Mouse (Mus musculus) midbrain, embryonic 10.5 days (tissue): Measurements from ENCODE around the gene Duxf3. TPM values are rescaled to one million over a fixed set of nuclear protein-coding genes. Genes with fewer than 3 reads are reported as not detected.
"Not testable (repeated sequence)": the region's sequence is repeated elsewhere in the genome, so short reads cannot be mapped to it uniquely, and the experiment has no call there.

ENCODE experiments used
- DNase-seq: peaks from one replicate; pipeline ENCODE4 v3.0.0-alpha.2; 2017; ENCODE audit warnings: low spot score
- H3K27ac ChIP-seq: fragments of 300-500 bp; sonication (generic); replicated peaks from 2 replicates; pipeline ENCODE4 v1.5.1; 2016; ENCODE audit warnings: mild to moderate bottlenecking
- H3K27me3 ChIP-seq: fragments of 300-500 bp; sonication (generic); 2 replicates; pipeline ENCODE4 v1.6.1; 2016; ENCODE audit warnings: low read depth, mild to moderate bottlenecking; ENCODE audit not compliant: poor library complexity, severe bottlenecking
- H3K36me3 ChIP-seq: fragments of 300-500 bp; sonication (generic); 2 replicates; pipeline ENCODE4 v1.6.1; 2016; ENCODE audit warnings: mild to moderate bottlenecking, moderate library complexity
- H3K4me1 ChIP-seq: fragments of 300-500 bp; sonication (generic); 2 replicates; pipeline ENCODE4 v1.6.1; 2016
- H3K4me3 ChIP-seq: fragments of 300-500 bp; sonication (generic); 2 replicates; pipeline ENCODE4 v1.5.1; 2016; ENCODE audit warnings: mild to moderate bottlenecking, moderate library complexity
- H3K9me3 ChIP-seq: fragments of 300-500 bp; sonication (generic); replicated peaks from 2 replicates; pipeline ENCODE4 v1.6.1; 2016; ENCODE audit warnings: mild to moderate bottlenecking
- WGBS: fragments of 180-500 bp; shearing (Covaris S2); methylation state at CpG from one replicate; pipeline ENCODE4 v1.1.7; 2016; 5-methylcytosine and 5-hydroxymethylcytosine counted together
- polyA plus RNA-seq: library from polyadenylated mRNA; unstranded; fragments of >200 nt; fragmentation: Nextera tagmentation; extraction: Ambion mirVana; gene quantifications from 2 replicates; pipeline ENCODE4 v1.2.1, GENCODE M21; 2016

The Duxf3 gene
- not detected in 2 replicates for polyA plus RNA-seq

DNA sequence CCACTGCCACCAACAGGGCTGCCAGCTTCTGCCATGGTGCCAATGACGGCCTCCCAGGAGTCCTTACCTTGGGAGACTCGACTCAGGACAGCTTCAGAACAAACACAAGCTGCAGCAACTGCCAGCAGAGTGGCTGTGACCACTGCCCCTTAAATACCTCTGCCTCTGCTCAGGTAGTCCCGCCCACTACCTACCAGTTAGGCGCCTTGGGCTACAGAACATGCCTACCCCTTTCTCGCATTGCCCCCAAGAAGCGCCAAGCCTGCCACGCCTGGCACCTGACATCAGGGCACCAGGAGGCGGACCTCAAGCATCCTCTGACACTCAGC, at the start of gene Duxf3:
Duxf3 (minus strand) TSS at position 35 of the 329 bp plus-strand sequence.
- H3K27ac ChIP-seq, H3K27me3 ChIP-seq, H3K4me3 ChIP-seq, H3K4me1 ChIP-seq, DNase-seq, H3K36me3 ChIP-seq: not testable (repeated sequence)
- WGBS: 83% methylated on average over 7 of the region's 8 CpGs
- peaks cover 38% of the 10 kb centered on the region for H3K9me3 ChIP-seq

DNA sequence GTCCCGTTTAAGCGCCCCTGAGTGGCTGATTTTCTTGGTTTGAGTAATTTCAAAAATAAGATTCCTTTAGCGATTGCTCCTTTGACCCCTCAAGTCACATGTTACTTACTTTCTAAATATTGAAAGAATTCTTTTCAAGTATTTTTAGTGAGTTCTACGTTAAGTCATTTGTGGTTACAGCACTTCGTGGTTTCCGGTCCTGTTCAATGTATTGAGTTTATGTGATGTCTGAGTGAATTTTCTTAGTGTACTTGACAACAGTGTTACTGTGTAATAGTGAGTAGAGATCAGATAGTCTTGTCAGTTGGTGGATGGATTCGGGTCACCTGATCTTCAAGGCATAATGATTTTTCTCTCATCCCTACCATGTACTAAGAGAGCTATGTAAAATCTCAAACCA, 49.8 kb upstream of the Duxf3 start:
- WGBS: 93% methylated on average over 7 of the region's 7 CpGs
- Histone ChIP-seq H3K9me3 (no peaks in the 10 kb centered on the region), H3K27ac (no peak overlapping the region), H3K4me3 (no peak overlapping the region), H3K4me1 (no peaks in the 10 kb centered on the region), H3K36me3 (peaks cover 81% of the 10 kb centered on the region), H3K27me3 (no peaks in the 10 kb centered on the region)
- DNase-seq: no peak

DNA sequence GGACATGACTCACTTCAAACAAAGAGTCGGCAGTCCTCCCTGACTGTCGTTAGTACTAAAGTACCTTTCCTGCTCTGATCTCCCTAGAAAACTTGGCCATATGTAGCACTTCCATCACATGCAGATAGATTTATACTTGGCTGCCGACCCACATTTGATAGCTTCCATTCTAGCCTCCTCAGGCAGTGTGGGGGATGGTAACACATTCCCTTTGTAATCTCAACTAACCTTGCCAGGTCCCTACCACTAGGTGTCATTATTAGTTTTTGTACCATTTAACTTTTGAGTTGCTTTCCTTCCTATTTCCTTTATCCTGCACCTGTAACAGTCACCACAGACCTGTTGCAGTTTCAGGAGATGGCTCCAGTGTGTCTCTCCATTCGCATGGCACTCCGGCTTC, 26.0 kb upstream of the Duxf3 start:
- WGBS: 88% methylated on average over 5 of the region's 5 CpGs
- Histone ChIP-seq H3K36me3 (peaks cover 50% of the 10 kb centered on the region), H3K9me3 (no peaks in the 10 kb centered on the region), H3K27ac (no peak overlapping the region), H3K4me1 (peaks cover 14% of the 10 kb centered on the region), H3K27me3 (no peaks in the 10 kb centered on the region), H3K4me3 (no peak overlapping the region)
- no peak for DNase-seq

DNA sequence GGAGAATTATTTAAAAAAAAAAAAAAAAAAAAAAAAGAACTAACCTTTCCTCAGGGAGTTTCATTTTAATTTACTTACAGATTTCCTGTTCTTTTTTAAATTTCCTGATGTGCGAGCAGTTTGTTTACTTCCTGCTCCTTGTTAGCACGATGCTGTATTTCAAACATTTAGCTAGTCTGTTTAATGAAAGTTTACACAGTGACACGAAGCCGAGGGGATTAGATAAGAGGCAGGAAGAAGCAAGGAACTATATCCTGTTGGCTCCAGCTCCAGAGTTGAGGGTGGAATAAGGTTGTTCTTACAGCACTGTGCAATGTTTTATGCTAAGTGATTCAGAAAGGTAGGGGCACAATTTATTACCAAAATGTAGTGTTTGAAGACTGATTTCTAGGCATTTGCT, 23.5 kb upstream of the Duxf3 start:
- H3K27me3 ChIP-seq: no peaks in the 10 kb centered on the region
- H3K27ac ChIP-seq: peak overlapping the region; percentile 89; the same call in 1 of the 2 replicates
- H3K36me3 ChIP-seq: peaks cover 30% of the 10 kb centered on the region
- DNase-seq: no peak
- peak overlapping the region; percentile 87 for H3K4me3 ChIP-seq
- 14% methylated on average over 4 of the region's 4 CpGs for WGBS
- H3K4me1 ChIP-seq: peaks cover 14% of the 10 kb centered on the region
- H3K9me3 ChIP-seq: no peaks in the 10 kb centered on the region

DNA sequence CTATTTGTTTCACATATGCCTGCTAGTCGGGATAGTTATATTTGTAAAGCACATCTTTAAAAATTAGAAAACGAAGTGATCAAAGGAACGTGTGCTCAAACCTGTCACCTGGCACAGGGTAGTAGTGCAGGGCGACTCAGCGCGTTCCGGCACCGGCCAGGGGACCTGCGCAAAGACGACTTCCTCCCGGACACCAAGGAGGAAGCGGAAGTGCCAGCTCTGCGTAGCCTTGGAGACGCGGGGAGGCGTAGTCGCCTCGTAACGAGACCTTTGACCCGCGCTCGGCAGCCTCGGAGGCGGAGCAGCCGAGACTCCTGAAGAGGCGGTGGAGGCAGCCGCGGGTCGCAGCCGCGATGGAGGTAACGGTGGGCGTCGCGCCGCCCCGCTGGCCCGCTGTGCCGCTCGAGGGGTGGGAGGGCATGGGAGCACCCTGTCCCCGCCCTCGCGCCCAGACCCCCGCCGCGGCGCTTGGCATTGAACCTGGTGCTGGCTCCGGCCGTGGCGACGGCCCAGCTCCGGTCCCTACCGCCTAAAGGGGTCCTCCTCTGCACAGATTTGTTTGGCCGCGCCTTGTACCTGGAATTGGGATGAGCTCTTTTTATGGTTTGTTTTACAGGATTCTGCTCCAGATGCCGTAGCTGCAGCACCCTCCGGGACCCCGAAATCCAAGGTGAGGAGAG, 22.9 kb upstream of the Duxf3 start, which contains the start of gene Gcc2:
Gcc2 (plus strand) TSS at position 285 of the 680 bp plus-strand sequence.
- peak within 1 kb of the TSS; percentile 89 for H3K27ac ChIP-seq
- H3K4me1 ChIP-seq: peaks cover 14% of the 10 kb centered on the region
- peak within 1 kb of the TSS; percentile 87 for H3K4me3 ChIP-seq
- H3K27me3 ChIP-seq: no peaks in the 10 kb centered on the region
- peak; percentile 95 for DNase-seq
- under 1% methylated on average over 58 of the region's 58 CpGs for WGBS
- 0 out of 2 replicates have a peak, but pooled peaks cover 2% of the 10 kb centered on the region for H3K9me3 ChIP-seq
- peaks cover 26% of the 10 kb centered on the region for H3K36me3 ChIP-seq

DNA sequence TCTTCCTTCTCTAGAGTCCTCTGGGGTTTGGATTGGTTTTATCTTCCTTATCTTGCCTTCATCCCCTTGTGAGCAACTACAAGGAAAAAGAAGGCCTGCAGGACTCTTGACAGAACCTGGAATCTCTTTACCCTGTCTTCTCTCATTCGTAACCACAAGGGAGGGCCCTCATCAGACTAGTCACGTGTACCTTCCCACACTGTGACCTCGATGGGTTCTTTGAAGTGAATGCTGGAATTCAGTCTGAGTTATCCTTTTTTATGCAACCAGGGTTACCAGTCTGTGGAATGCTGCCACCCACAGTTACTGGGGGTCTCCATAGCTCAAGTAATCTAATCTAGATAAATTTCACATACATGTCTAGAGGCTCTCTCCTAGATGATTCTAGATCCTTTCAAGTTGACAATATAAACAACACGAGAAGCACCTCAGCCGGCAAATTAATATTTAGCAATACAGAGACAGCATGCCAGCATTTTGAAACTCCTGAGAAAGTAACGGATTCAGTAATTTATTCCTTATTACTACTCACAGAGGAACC, 22.2 kb upstream of the Duxf3 start:
- DNase-seq: no peak
- Histone ChIP-seq H3K9me3 (0 out of 2 replicates have a peak, but pooled peaks cover 3% of the 10 kb centered on the region), H3K27ac (0 out of 2 replicates have a peak overlapping the region, but pooled peaks have one; percentile 89), H3K36me3 (peaks cover 19% of the 10 kb centered on the region), H3K4me1 (peaks cover 14% of the 10 kb centered on the region), H3K4me3 (peak overlapping the region; percentile 87), H3K27me3 (no peaks in the 10 kb centered on the region)
- 40% methylated on average over 6 of the region's 6 CpGs for WGBS

DNA sequence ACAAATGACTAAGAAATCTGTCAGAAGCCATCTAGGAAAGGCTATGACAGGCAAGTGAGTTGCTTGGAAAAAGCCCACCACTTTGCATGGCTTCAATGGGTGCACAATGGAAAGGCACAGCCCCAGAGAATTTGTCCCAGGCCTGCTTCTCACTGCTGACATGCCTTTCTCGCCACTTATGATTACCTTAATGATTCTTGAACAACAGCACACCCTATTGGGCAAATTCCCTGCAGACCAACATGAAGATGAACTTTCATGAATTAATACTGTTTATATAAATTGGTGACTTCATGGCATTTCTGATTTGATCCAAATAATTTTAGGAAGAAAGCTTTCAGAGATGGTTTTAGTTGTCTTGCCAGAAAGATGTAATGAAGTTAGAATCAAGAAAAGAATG, 17.1 kb upstream of the Duxf3 start:
- no peak for DNase-seq

DNA sequence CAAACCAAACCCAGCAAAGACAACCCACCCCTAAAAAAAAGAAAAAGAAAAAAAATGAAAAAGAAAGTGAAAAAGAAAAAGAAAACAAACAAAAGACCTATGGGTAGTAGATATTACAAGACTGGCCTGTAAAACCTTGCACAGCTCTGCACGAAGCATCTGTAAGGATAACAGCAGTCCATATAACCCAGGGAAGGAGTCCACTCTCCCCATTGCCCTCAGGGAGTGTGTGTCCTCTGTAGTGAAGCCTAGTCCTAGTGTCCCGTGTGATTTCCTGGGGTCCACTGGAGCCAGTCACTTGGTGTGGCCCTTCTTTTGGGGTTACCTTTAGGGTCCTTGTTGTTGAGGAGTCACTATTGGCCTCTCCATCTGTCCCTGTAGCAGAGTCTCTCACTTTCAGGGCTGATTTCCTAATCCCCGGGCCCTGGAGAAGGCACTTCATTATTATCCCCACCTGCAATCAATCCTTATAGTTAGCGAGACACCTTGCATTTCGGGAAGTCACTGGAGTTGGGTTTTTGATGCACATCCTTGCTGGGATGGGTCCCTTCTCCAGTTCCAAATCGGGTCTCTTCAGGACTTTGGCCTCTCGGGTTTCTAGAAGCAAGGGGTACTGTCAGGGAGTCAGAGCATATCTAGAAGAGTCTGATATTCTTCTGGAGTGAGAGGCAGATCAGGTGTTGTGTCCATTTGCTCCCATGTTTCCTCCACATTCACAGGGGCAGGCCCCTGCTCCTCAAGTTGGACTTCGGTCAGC, 6.7 kb upstream of the Duxf3 start:
- H3K36me3 ChIP-seq, H3K27ac ChIP-seq, H3K4me1 ChIP-seq, H3K27me3 ChIP-seq, H3K4me3 ChIP-seq: not testable (repeated sequence)
- WGBS: 89% methylated on average over 7 of the region's 8 CpGs
- H3K9me3 ChIP-seq: peaks cover 37% of the 10 kb centered on the region
- peak; percentile 53 for DNase-seq

More for the DNA sequence above, 17.1 kb upstream of the Duxf3 start:
- WGBS: 23% methylated on average over 1 of the region's 1 CpGs
- Histone ChIP-seq H3K9me3 (0 out of 2 replicates have a peak, but pooled peaks cover 3% of the 10 kb centered on the region), H3K4me1 (peaks cover 1% of the 10 kb centered on the region), H3K4me3 (no peak overlapping the region), H3K27ac (no peak overlapping the region), H3K36me3 (no peaks in the 10 kb centered on the region), H3K27me3 (no peaks in the 10 kb centered on the region)

DNA sequence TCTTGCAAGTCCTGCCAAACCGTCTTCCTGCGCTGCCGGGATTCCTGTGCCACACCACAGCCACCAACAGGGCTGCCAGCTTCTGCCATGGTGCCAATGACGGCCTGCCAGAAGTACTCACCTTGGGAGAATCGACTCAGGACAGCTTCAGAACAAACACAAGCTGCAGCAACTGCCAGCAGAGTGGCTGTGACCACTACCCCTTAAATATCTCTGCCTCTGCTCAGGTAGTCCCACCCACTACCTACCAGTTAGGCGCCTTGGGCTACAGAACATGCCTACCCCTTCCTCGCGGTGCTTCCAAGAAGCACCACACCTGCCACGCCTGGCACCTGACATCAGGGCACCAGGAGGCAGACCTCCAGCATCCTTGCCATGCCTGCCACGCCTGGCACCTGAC, 4.1 kb upstream of the Duxf3 start, which contains the start of gene Gm4981:
Gm4981 (minus strand) TSS at position 89 of the 400 bp plus-strand sequence.
- H3K36me3 ChIP-seq: no peaks in the 10 kb centered on the region
- peaks cover 52% of the 10 kb centered on the region for H3K9me3 ChIP-seq
- DNase-seq: peak; percentile 20
- WGBS: 89% methylated on average over 10 of the region's 10 CpGs
- no peak within 1 kb of the TSS for H3K27ac ChIP-seq
- no peaks in the 10 kb centered on the region for H3K4me1 ChIP-seq
- no peak within 1 kb of the TSS for H3K4me3 ChIP-seq
- no peaks in the 10 kb centered on the region for H3K27me3 ChIP-seq

DNA sequence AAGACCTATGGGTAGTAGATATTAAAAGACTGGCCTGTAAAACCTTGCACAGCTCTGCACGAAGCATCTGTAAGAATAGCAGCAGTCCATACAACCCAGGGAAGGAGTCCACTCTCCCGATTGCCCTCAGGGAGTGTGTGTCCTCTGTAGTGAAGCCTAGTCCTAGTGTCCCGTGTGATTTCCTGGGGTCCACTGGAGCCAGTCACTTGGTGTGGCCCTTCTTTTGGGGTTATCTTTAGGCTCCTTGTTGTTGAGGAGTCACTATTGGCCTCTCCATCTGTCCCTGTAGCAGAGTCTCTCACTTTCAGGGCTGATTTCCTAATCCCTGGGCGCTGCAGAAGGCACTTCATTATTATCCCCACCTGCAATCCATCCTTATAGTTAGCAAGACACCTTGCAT, 2.5 kb upstream of the Duxf3 start:
- WGBS: 88% methylated on average over 4 of the region's 4 CpGs
- not testable (repeated sequence) for DNase-seq

DNA sequence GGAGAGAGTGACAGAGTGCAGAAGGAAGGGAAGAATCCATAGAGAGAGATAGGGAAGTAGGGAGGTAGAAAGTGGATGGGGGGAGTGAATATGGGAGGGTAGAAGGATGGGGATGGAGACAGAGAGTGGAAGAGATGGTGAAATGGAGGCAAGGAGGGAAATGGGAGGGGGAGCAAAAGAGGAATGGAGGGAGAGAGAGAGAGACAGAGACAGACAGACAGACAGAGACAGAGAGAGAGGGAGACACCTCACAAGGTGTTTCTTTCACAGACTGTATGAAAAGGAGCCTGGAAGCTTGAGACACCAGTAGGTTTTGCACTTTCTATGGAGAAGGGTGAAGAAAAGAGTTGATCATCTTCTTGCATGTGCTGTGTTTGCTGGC, 1.3 kb upstream of the Duxf3 start:
- peaks cover 44% of the 10 kb centered on the region for H3K9me3 ChIP-seq
- not testable (repeated sequence) for DNase-seq, H3K27me3 ChIP-seq, H3K4me1 ChIP-seq, H3K4me3 ChIP-seq, H3K36me3 ChIP-seq, H3K27ac ChIP-seq

More for the DNA sequence above, 2.5 kb upstream of the Duxf3 start:
- H3K4me1 ChIP-seq, H3K27me3 ChIP-seq, H3K27ac ChIP-seq, H3K4me3 ChIP-seq, H3K36me3 ChIP-seq: not testable (repeated sequence)
- peaks cover 51% of the 10 kb centered on the region for H3K9me3 ChIP-seq

DNA sequence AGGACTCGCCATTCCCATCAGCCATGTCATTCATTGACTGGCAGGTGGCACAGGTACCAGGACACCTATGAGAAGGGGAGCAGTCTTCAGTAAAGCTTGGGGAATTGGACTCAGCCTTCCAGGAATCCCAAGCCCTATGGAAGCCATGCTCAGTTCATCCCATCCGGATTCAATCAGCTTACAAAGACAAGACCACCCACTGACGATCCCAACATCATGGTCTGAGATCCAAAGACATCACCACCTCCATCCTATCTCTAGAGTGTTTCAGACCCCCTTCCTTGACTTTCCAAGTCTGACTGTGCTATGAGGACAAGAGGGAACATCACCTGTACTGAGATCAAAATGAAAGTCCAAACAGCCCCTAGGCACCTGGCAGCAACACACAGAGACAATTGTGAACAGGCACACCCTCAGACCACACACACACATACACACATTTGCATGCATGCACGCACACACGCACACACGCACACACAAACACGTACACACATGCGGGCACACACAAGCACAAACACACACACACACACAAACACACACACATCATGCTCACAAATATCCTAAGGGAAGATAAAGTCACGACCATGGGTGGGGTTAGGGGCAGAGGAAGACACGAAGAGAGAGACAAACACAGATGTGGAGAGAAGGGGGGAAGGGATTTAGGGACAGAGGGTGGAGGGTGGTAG, 722 bp upstream of the Duxf3 start:
- H3K27me3 ChIP-seq, H3K27ac ChIP-seq, DNase-seq, H3K36me3 ChIP-seq, H3K4me1 ChIP-seq, H3K4me3 ChIP-seq: not testable (repeated sequence)
- peaks cover 40% of the 10 kb centered on the region for H3K9me3 ChIP-seq
- WGBS: 77% methylated on average over 10 of the region's 10 CpGs
